Mouse (Mus musculus) MEL (cell line): Measurements from ENCODE around the gene Spo11. TPM values are rescaled to one million over a fixed set of nuclear protein-coding genes. Genes with fewer than 3 reads are reported as not detected.

Source experiments
- DNase-seq: peaks from one replicate; pipeline ENCODE4 v3.0.0; 2011; ENCODE audit warnings: low read depth, low spot score
- H3K27ac ChIP-seq: 2 replicates; pipeline ENCODE4 v1.5.1; 2012; ENCODE audit warnings: low read depth, mild to moderate bottlenecking, control low read depth, low read length, moderate library complexity; ENCODE audit not compliant: control insufficient read depth
- H3K27me3 ChIP-seq, 2 experiments: fragments of 150-350 bp in 1 of 2; sonication (generic) in 1 of 2; 2 replicates each; pipeline ENCODE4 v1.6.1; 2012; ENCODE audit warnings: low read length in 2 of 2, mild to moderate bottlenecking in 2 of 2, improper control_type of control experiment in 1 of 2, moderate library complexity in 1 of 2; ENCODE audit not compliant: insufficient read depth in 2 of 2, control insufficient read depth in 1 of 2
- H3K36me3 ChIP-seq, 2 experiments: 2 replicates each; pipeline ENCODE4 v1.6.1; 2012 to 2014; ENCODE audit warnings: low read length in 2 of 2, improper control_type of control experiment in 1 of 2, inconsistent platforms in 1 of 2, mild to moderate bottlenecking in 1 of 2; ENCODE audit not compliant: insufficient read depth in 2 of 2, control insufficient read depth in 1 of 2
- H3K4me1 ChIP-seq, 2 experiments: fragments of 150-350 bp in 1 of 2; sonication (generic) in 1 of 2; 2 replicates each; pipeline ENCODE4 v1.6.1; 2012; ENCODE audit warnings: low read length in 2 of 2, improper control_type of control experiment in 1 of 2, mild to moderate bottlenecking in 1 of 2; ENCODE audit not compliant: insufficient read depth in 2 of 2, control insufficient read depth in 1 of 2
- H3K4me3 ChIP-seq, 2 experiments: fragments of 150-350 bp in 1 of 2; sonication (generic) in 1 of 2; 2 replicates each; pipeline ENCODE4 v1.5.1; 2012; ENCODE audit warnings: low read depth in 2 of 2, low read length in 2 of 2, mild to moderate bottlenecking in 2 of 2, moderate library complexity in 2 of 2, control low read depth in 1 of 2, improper control_type of control experiment in 1 of 2; ENCODE audit not compliant: control insufficient read depth in 1 of 2, insufficient read depth in 1 of 2
- H3K79me2 ChIP-seq: 2 replicates; pipeline ENCODE4 v1.6.1; 2012; ENCODE audit warnings: mild to moderate bottlenecking, low read length, moderate library complexity; ENCODE audit not compliant: control insufficient read depth, poor library complexity, insufficient read depth
- H3K9ac ChIP-seq: 2 replicates; pipeline ENCODE4 v1.6.1; 2012; ENCODE audit warnings: low read depth, mild to moderate bottlenecking, control low read depth, low read length, moderate library complexity; ENCODE audit not compliant: control insufficient read depth, poor library complexity, severe bottlenecking
- H3K9me3 ChIP-seq: fragments of 150-350 bp; sonication (generic); replicated peaks from 2 replicates; pipeline ENCODE4 v1.6.1; 2012; ENCODE audit warnings: mild to moderate bottlenecking, low read length, improper control_type of control experiment, moderate library complexity; ENCODE audit not compliant: insufficient read depth
- BHLHE40 ChIP-seq: IDR thresholded peaks from 2 replicates; pipeline ENCODE4 v1.6.1; 2012; ENCODE audit warnings: low read depth, mild to moderate bottlenecking, inconsistent platforms, low read length, improper control_type of control experiment, borderline replicate concordance
- CHD1 ChIP-seq: IDR thresholded peaks from 2 replicates; pipeline ENCODE4 v1.6.1; 2012; ENCODE audit warnings: low read depth, mild to moderate bottlenecking, inconsistent platforms, low read length, improper control_type of control experiment
- CHD2 ChIP-seq: IDR thresholded peaks from 2 replicates; pipeline ENCODE4 v1.6.1; 2011; ENCODE audit warnings: low read length, improper control_type of control experiment
- E2F4 ChIP-seq: IDR thresholded peaks from 2 replicates; pipeline ENCODE4 v1.6.1; 2011; ENCODE audit warnings: low read depth, low read length, improper control_type of control experiment, borderline replicate concordance
- EP300 ChIP-seq, 2 experiments: IDR thresholded peaks; 2 replicates each; pipeline ENCODE4 v1.6.1; 2011; ENCODE audit warnings: improper control_type of control experiment in 2 of 2, low read length in 2 of 2, low read depth in 1 of 2, mild to moderate bottlenecking in 1 of 2
- ETS1 ChIP-seq: IDR thresholded peaks from 2 replicates; pipeline ENCODE4 v1.6.1; 2012; ENCODE audit warnings: low read depth, mild to moderate bottlenecking, inconsistent platforms, low read length, improper control_type of control experiment, moderate library complexity
- JUND ChIP-seq: IDR thresholded peaks from 2 replicates; pipeline ENCODE4 v1.6.1; 2011; ENCODE audit warnings: low read depth, mild to moderate bottlenecking, improper control_type of control experiment, low read length
- KAT2A ChIP-seq: conservative IDR thresholded peaks from 2 replicates; pipeline ENCODE4 v1.6.1; 2012; ENCODE audit warnings: low read depth, low read length, improper control_type of control experiment, inconsistent platforms
- MAFK ChIP-seq: IDR thresholded peaks from 2 replicates; pipeline ENCODE4 v1.6.1; 2011; ENCODE audit warnings: low read depth, mild to moderate bottlenecking, low read length, improper control_type of control experiment, borderline replicate concordance
- MAX ChIP-seq: IDR thresholded peaks from 2 replicates; pipeline ENCODE4 v1.6.1; 2011; ENCODE audit warnings: low read length, improper control_type of control experiment
- MEF2A ChIP-seq: IDR thresholded peaks from 2 replicates; pipeline ENCODE4 v1.6.1; 2014; ENCODE audit warnings: low read depth, mild to moderate bottlenecking, inconsistent platforms, low read length, improper control_type of control experiment; ENCODE audit not compliant: poor library complexity, insufficient replicate concordance, severe bottlenecking; ENCODE audit errors: extremely low read depth
- MYB ChIP-seq: IDR thresholded peaks from 2 replicates; pipeline ENCODE4 v1.6.1; 2011; ENCODE audit warnings: mild to moderate bottlenecking, low read depth, low read length, improper control_type of control experiment
- MYC ChIP-seq: IDR thresholded peaks from 2 replicates; pipeline ENCODE4 v1.6.1; 2011; ENCODE audit warnings: low read depth, mild to moderate bottlenecking, low read length, improper control_type of control experiment, moderate library complexity
- POLR2AphosphoS5 ChIP-seq: IDR thresholded peaks from 2 replicates; pipeline ENCODE4 v1.6.1; 2012; ENCODE audit warnings: low read depth, borderline replicate concordance, mild to moderate bottlenecking, inconsistent platforms, low read length, moderate library complexity, mixed read lengths
- RCOR1 ChIP-seq: IDR thresholded peaks from 2 replicates; pipeline ENCODE4 v1.6.1; 2012; ENCODE audit warnings: low read depth, mild to moderate bottlenecking, inconsistent platforms, low read length, improper control_type of control experiment
- SIN3A ChIP-seq: IDR thresholded peaks from 2 replicates; pipeline ENCODE4 v1.6.1; 2012; ENCODE audit warnings: low read length, improper control_type of control experiment, inconsistent platforms
- SMC3 ChIP-seq: IDR thresholded peaks from 2 replicates; pipeline ENCODE4 v1.6.1; 2011; ENCODE audit warnings: low read depth, low read length, improper control_type of control experiment
- TAL1 ChIP-seq: IDR thresholded peaks from 2 replicates; pipeline ENCODE4 v1.6.1; 2012; ENCODE audit warnings: mild to moderate bottlenecking, inconsistent platforms, low read length, moderate library complexity, mixed read lengths
- USF1 ChIP-seq: IDR thresholded peaks from 2 replicates; pipeline ENCODE4 v1.6.1; 2014; ENCODE audit warnings: low read depth, mild to moderate bottlenecking, inconsistent platforms, low read length, improper control_type of control experiment, moderate library complexity
- USF2 ChIP-seq, 2 experiments: IDR thresholded peaks; 2 replicates each; pipeline ENCODE4 v1.6.1; 2011 to 2012; ENCODE audit warnings: improper control_type of control experiment in 2 of 2, low read length in 2 of 2, borderline replicate concordance in 1 of 2, inconsistent platforms in 1 of 2, low read depth in 1 of 2, mild to moderate bottlenecking in 1 of 2; ENCODE audit not compliant: insufficient read depth in 1 of 2
- ZC3H11A ChIP-seq: IDR thresholded peaks from 2 replicates; pipeline ENCODE4 v1.6.1; 2012; ENCODE audit warnings: low read depth, mild to moderate bottlenecking, inconsistent platforms, low read length, improper control_type of control experiment
- ZKSCAN1 ChIP-seq: IDR thresholded peaks from 2 replicates; pipeline ENCODE4 v1.6.1; 2012; ENCODE audit warnings: low read depth, mild to moderate bottlenecking, inconsistent platforms, low read length, improper control_type of control experiment, moderate library complexity
- ZMIZ1 ChIP-seq: IDR thresholded peaks from 2 replicates; pipeline ENCODE4 v1.6.1; 2012; ENCODE audit warnings: low read depth, mild to moderate bottlenecking, inconsistent platforms, low read length, improper control_type of control experiment, moderate library complexity
- ZNF384 ChIP-seq: IDR thresholded peaks from 2 replicates; pipeline ENCODE4 v1.6.1; 2012; ENCODE audit warnings: low read depth, mild to moderate bottlenecking, inconsistent platforms, low read length, improper control_type of control experiment
- polyA plus RNA-seq, 2 experiments: library from polyadenylated mRNA; stranded (reverse) in 1 of 2; unstranded in 1 of 2; fragments of >175 nt in 1 of 2; fragments of >200 nt in 1 of 2; gene quantifications; 2 replicates each; pipeline versions ENCODE4 v1.2.1 to v1.2.4; 2012; ENCODE audit warnings: low replicate concordance in 2 of 2, low read depth in 1 of 2; ENCODE audit not compliant: insufficient read length in 2 of 2, insufficient read depth in 1 of 2, missing spikeins in 1 of 2
- total RNA-seq: library from RNA; depleted of rRNA; stranded (reverse); fragments of 300-350 nt; gene quantifications from 2 replicates; pipeline ENCODE4 v1.2.3, GENCODE M21; 2012

Gene Spo11
- total and polyA plus RNA-seq, 3 experiments: not detected

- H3K27ac ChIP-seq: no peak overlapping the region
- H3K4me1 ChIP-seq: peaks cover 0 to 8% of the 10 kb centered on the region in 2 experiments; a peak in 2 of 4 replicates
- no peaks in the 10 kb centered on the region for H3K9me3 ChIP-seq
- TF ChIP-seq KAT2A (no peak), MYC (no peak), MYB (no peak), ZNF384 (no peak), RCOR1 (no peak), TAL1 (no peak), ZMIZ1 (no peak), BHLHE40 (no peak), CHD2 (no peak), EP300 (IDR thresholded peaks at IDR 0.05; ENCODE audit: low read depth in 1 of 2, low read length in 2 of 2) (no peak)
- DNase-seq: no peak
- H3K36me3 ChIP-seq: peaks cover 0 to 2% of the 10 kb centered on the region in 2 experiments; a peak in 1 of 4 replicates
- no peak overlapping the region for H3K9ac ChIP-seq
- H3K27me3 ChIP-seq: peaks cover 0 to 2% of the 10 kb centered on the region in 2 experiments; a peak in 1 of 4 replicates
- H3K4me3 ChIP-seq: no peak overlapping the region
- H3K79me2 ChIP-seq: peaks cover 26% of the 10 kb centered on the region
Observed at GRCm38 (mm10) chr2:172997748-172998147, 20.2 kb downstream of the Spo11 start.

DNA sequence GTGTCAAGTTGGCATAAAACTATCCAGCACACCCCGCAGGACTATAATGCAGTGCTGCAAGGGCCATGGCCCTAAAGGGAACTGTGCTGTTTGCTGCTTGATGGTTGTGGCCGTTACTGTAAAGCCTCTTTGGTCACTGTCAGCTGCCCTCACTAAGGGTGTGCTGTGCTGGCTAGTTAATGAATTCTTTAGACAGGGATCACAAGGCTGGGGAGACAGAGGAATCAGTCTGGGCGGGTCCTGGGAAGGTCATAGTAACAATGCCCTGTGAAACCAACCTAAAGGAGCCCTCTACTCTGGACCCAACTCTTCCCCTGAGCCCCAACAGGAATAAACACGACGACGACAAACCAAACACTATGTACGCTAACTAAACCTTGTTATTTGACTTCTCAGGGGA, 21.0 kb downstream of the Spo11 start:
- H3K4me1 ChIP-seq: peaks cover 0 to 8% of the 10 kb centered on the region in 2 experiments; a peak in 2 of 4 replicates
- peaks cover 27% of the 10 kb centered on the region for H3K79me2 ChIP-seq
- H3K9ac ChIP-seq: no peak overlapping the region
- peaks cover 0 to 2% of the 10 kb centered on the region in 2 experiments; a peak in 1 of 4 replicates for H3K36me3 ChIP-seq
- H3K9me3 ChIP-seq: no peaks in the 10 kb centered on the region
- H3K27ac ChIP-seq: no peak overlapping the region
- H3K27me3 ChIP-seq: peaks cover 0 to 2% of the 10 kb centered on the region in 2 experiments; a peak in 1 of 4 replicates
- H3K4me3 ChIP-seq: no peak overlapping the region
- TF ChIP-seq USF1 (no peak), MAFK (no peak), RCOR1 (no peak), ETS1 (no peak)
- no peak for DNase-seq

DNA sequence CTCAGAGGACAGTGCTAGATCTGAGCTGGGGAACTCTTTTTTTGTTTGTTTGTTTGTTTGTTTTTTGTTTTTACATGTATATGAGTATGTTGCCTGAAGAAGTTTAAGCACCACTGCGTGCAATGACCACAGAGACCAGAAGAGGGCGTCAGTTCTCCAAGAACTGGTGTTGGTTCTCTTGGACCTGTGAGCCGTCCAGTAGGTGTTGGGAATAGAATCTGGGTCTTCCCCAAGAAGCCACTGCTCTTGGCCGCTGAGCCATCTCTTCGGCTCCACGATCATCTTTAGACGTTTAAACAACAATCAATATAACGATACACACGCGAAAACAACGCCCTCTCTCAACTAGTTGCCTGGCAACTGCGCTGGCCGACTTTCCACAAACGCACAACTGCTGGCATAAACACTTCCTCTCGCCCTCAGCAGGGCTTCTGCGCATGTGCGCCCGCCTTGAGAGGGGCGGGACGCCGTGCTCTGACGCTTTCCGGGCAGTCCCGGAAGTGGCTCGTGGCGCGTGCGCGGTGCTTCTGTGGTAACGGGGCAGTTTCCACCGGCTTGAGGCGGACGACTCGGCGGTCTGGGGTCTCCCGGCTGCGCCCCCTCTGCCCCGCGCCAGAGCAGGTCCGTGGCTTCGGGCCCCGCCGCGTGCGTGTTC, 22.3 kb downstream of the Spo11 start, which contains the start of gene Rae1:
Rae1 (plus strand) TSS at position 488 of the 655 bp plus-strand sequence.
- peak within 1 kb of the TSS; percentile 39 for H3K27ac ChIP-seq
- peak; percentile 98 for DNase-seq
- peaks cover 0 to 8% of the 10 kb centered on the region in 2 experiments; a peak in 2 of 4 replicates for H3K4me1 ChIP-seq
- peak; percentile 91 for TF ChIP-seq ZC3H11A
- TF ChIP-seq ZMIZ1: no peak
- no peak for TF ChIP-seq POLR2AphosphoS5
- no peak for TF ChIP-seq E2F4
- no peak; the same call in 1 of the 2 replicates for TF ChIP-seq KAT2A
- TF ChIP-seq SMC3: peak; percentile 93
- TF ChIP-seq RCOR1: no peak
- peak; percentile 65; the same call in 1 of the 2 replicates for TF ChIP-seq MYC
- TF ChIP-seq USF2 (IDR thresholded peaks at IDR 0.05; ENCODE audit: borderline replicate concordance in 1 of 2, insufficient read depth in 1 of 2, low read depth in 1 of 2, low read length in 2 of 2): no peak
- no peak for TF ChIP-seq MEF2A
- TF ChIP-seq CHD1: no peak
- no peak for TF ChIP-seq MYB
- TF ChIP-seq MAFK: no peak
- TF ChIP-seq JUND: no peak
- TF ChIP-seq SIN3A: peak; percentile 95
- TF ChIP-seq MAX: no peak
- no peak for TF ChIP-seq ZKSCAN1

More for the DNA sequence above, 22.3 kb downstream of the Spo11 start, which contains the start of gene Rae1:
- Histone ChIP-seq H3K4me3 (peak within 1 kb of the TSS; percentile 42 to 99), H3K9ac (peak within 1 kb of the TSS; percentile 84), H3K9me3 (no peaks in the 10 kb centered on the region), H3K27me3 (no peaks in the 10 kb centered on the region; a peak in 1 of 4 replicates), H3K79me2 (peaks cover 27% of the 10 kb centered on the region), H3K36me3 (peaks cover 0 to 2% of the 10 kb centered on the region in 2 experiments; a peak in 1 of 4 replicates)
